In genomic region chr1:172295751-172296197, GRCm38 (mm10) we compare ENCODE assay signal across 9 mouse cellular contexts. TPM values are rescaled to one million over a fixed set of nuclear protein-coding genes. Genes with fewer than 3 reads are reported as not detected.
A peak's percentile ranks its signal among the peaks of the same experiment; 100 is the strongest.
DNase-seq lines count a peak whose midpoint lies in the region; ATAC-seq lines count a peak whose summit lies in the region.
"Had no signal": no experiment of that assay in that cellular context is flagged by ENCODE, and none has a peak within 500 bp of the region (broad histone marks: within the 10 kb centered on the region; RNA-seq: fewer than 3 reads in every experiment).

No protein-coding gene starts in this region.

- peak overlapping the region; percentile 81 for H3K27ac ChIP-seq in hindbrain, embryonic 15.5 days (replicated peaks)
- peak overlapping the region; percentile 35 for H3K27ac ChIP-seq in stomach, embryonic 16.5 days (ENCODE audit: low read length)

- no peaks in the 10 kb centered on the region for H3K36me3 ChIP-seq in hindbrain, embryonic 15.5 days
- H3K36me3 ChIP-seq in stomach, embryonic 16.5 days (ENCODE audit: control insufficient read depth, insufficient read depth, low read length) = no peaks in the 10 kb centered on the region

- peak overlapping the region; percentile 25 for H3K4me3 ChIP-seq in hindbrain, embryonic 15.5 days
- H3K4me3 ChIP-seq in stomach, embryonic 16.5 days (replicated peaks; ENCODE audit: low read length) = no peak overlapping the region

- peaks cover 18% of the 10 kb centered on the region for H3K4me1 ChIP-seq in hindbrain, embryonic 15.5 days (replicated peaks)
- H3K4me1 ChIP-seq in stomach, embryonic 16.5 days (ENCODE audit: control insufficient read depth, insufficient read depth, low read length) = peaks cover 12% of the 10 kb centered on the region

- H3K4me2 ChIP-seq in hindbrain, embryonic 15.5 days = peak overlapping the region; percentile 44
- peak overlapping the region; percentile 53; the same call in 1 of the 2 replicates for H3K4me2 ChIP-seq in stomach, embryonic 16.5 days (ENCODE audit: low read depth, low read length)

- peak overlapping the region; percentile 1; the same call in 1 of the 2 replicates for H3K9ac ChIP-seq in hindbrain, embryonic 15.5 days
- H3K9ac ChIP-seq in stomach, embryonic 16.5 days (ENCODE audit: low read length) = peak overlapping the region; percentile 43; the same call in 1 of the 2 replicates

- peak; percentile 50 for DNase-seq in cerebellum, adult 9-11 months
- DNase-seq in cerebellum, postnatal 36 days = no peak
- peak; percentile 51 for DNase-seq in right cerebral cortex, postnatal 14 days
- DNase-seq in right cerebral cortex, postnatal 25 days = no peak
- no peak for DNase-seq in Muller cell, postnatal 12 days (ENCODE audit: inconsistent ontology term)

- no peaks in the 10 kb centered on the region for H3K27me3 ChIP-seq in hindbrain, embryonic 15.5 days
- H3K27me3 ChIP-seq in stomach, embryonic 16.5 days (ENCODE audit: control insufficient read depth, insufficient read depth, low read length) = no peaks in the 10 kb centered on the region

- WGBS in hindbrain, embryonic 15.5 days = 46% methylated on average over 4 of the region's 4 CpGs
- WGBS in stomach, embryonic 16.5 days = 33% methylated on average over 4 of the region's 4 CpGs

- peak; percentile 85 for ATAC-seq in hindbrain, embryonic 15.5 days (ENCODE audit: low FRiP score, low read depth)
- 0 out of 2 replicates have a peak, but pooled peaks have one; percentile 34 for ATAC-seq in stomach, embryonic 16.5 days (ENCODE audit: insufficient read depth, low FRiP score)
- no peak for ATAC-seq in erythroid progenitor cell, adult 5-6 weeks (replicated peaks; ENCODE audit: low FRiP score, poor library complexity, severe bottlenecking)

- H3K9me3 ChIP-seq in hindbrain, embryonic 15.5 days = no peaks in the 10 kb centered on the region
- no peaks in the 10 kb centered on the region for H3K9me3 ChIP-seq in stomach, embryonic 16.5 days (replicated peaks; ENCODE audit: control insufficient read depth, low read length)

RNA-seq across cellular contexts. Expression of gene Atp1a2, which starts 2.1 kb away (rescaled TPM):
- polyA plus RNA-seq in hindbrain, embryonic 15.5 days (2015; fragmentation: Nextera tagmentation; extraction: Ambion mirVana) = 74.3 and 75.8 TPM in 2 replicates
- 5.7 and 7.5 TPM in 2 replicates for polyA plus RNA-seq in stomach, embryonic 16.5 days (2015; fragmentation: Nextera tagmentation; extraction: Ambion mirVana)
- total RNA-seq in erythroid progenitor cell, adult 5-6 weeks (2015; ENCODE audit: low replicate concordance) = not detected in 2 replicates
- not detected in 2 replicates for total RNA-seq in erythroid progenitor cell, adult 5-6 weeks (2017; ENCODE audit: low replicate concordance)

RNA-seq across cellular contexts. Expression of gene Kcnj9, which starts 33.3 kb away (rescaled TPM):
- polyA plus RNA-seq in hindbrain, embryonic 15.5 days (2015; fragmentation: Nextera tagmentation; extraction: Ambion mirVana) = 4.1 and 4.3 TPM in 2 replicates
- polyA plus RNA-seq in stomach, embryonic 16.5 days (2015; fragmentation: Nextera tagmentation; extraction: Ambion mirVana) = 0.07 TPM in 1 of 2 replicates, not detected in the other
- not detected in 2 replicates for total RNA-seq in erythroid progenitor cell, adult 5-6 weeks (2015; ENCODE audit: low replicate concordance)
- total RNA-seq in erythroid progenitor cell, adult 5-6 weeks (2017; ENCODE audit: low replicate concordance) = 2.5 TPM in 1 of 2 replicates, not detected in the other

RNA-seq across cellular contexts. Expression of gene Igsf8, which starts 34.3 kb away (rescaled TPM):
- polyA plus RNA-seq in hindbrain, embryonic 15.5 days (2015; fragmentation: Nextera tagmentation; extraction: Ambion mirVana) = 75.3 and 79.0 TPM in 2 replicates
- polyA plus RNA-seq in stomach, embryonic 16.5 days (2015; fragmentation: Nextera tagmentation; extraction: Ambion mirVana) = 27.8 and 35.0 TPM in 2 replicates
- total RNA-seq in erythroid progenitor cell, adult 5-6 weeks (2015; ENCODE audit: low replicate concordance) = 14.4 and 15.1 TPM in 2 replicates
- 3.1 and 3.3 TPM in 2 replicates for total RNA-seq in erythroid progenitor cell, adult 5-6 weeks (2017; ENCODE audit: low replicate concordance)

RNA-seq across cellular contexts. Expression of gene Atp1a4, which starts 37.6 kb away (rescaled TPM):
- polyA plus RNA-seq in hindbrain, embryonic 15.5 days (2015; fragmentation: Nextera tagmentation; extraction: Ambion mirVana) = 0.05 and 0.06 TPM in 2 replicates
- 0.04 TPM in 1 of 2 replicates, not detected in the other for polyA plus RNA-seq in stomach, embryonic 16.5 days (2015; fragmentation: Nextera tagmentation; extraction: Ambion mirVana)
- total RNA-seq in erythroid progenitor cell, adult 5-6 weeks (2015; ENCODE audit: low replicate concordance) = not detected in 2 replicates
- total RNA-seq in erythroid progenitor cell, adult 5-6 weeks (2017; ENCODE audit: low replicate concordance) = not detected in 2 replicates
- total RNA-seq: left cerebral cortex, postnatal 25 days had no signal

RNA-seq across cellular contexts. Expression of gene Kcnj10, which starts 45.2 kb away (rescaled TPM):
- 2.9 and 3.0 TPM in 2 replicates for polyA plus RNA-seq in hindbrain, embryonic 15.5 days (2015; fragmentation: Nextera tagmentation; extraction: Ambion mirVana)
- polyA plus RNA-seq in stomach, embryonic 16.5 days (2015; fragmentation: Nextera tagmentation; extraction: Ambion mirVana) = 0.07 and 0.19 TPM in 2 replicates
- 8.8 and 13.0 TPM in 2 replicates for total RNA-seq in erythroid progenitor cell, adult 5-6 weeks (2015; ENCODE audit: low replicate concordance)
- 1.5 and 1.9 TPM in 2 replicates for total RNA-seq in erythroid progenitor cell, adult 5-6 weeks (2017; ENCODE audit: low replicate concordance)

Comparison
In these comparisons a context has a peak if more than half of its experiments do, and no peak if none do; other contexts are left out.
1. DNase-seq: peak in cerebellum, adult 9-11 months (single experiment) and right cerebral cortex, postnatal 14 days (single experiment); none in cerebellum, postnatal 36 days (0 of 2), right cerebral cortex, postnatal 25 days (single experiment) and Muller cell, postnatal 12 days (single experiment).